Mouse (Mus musculus): ENCODE measurements at regions not wholly inside any gene's neighbourhood (a gene's known extent, or its start where the extent isn't known, plus 50 kb on each side); places are given as distances from the start of the nearest gene placed in this dataset.

DNA sequence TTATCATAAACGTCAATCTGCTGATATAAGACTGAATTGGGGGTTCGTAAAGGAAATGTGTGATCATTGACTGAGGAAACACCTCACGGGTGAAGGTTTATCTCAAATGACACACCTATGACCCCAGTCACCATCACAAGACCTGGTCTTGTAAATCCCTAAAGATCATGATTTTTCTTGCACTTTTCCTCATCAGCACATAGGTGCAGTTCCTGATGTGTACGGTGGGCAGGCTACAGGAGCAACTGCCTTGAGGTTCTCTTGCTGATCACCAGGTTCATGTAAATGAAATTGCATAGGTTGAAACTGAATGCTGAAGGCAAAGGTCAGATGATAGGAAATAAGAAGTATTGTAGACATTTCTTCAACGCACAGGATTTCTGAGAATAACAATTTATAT lies 277.1 kb downstream of the Rnf152 start:
- DNase-seq (ENCODE audit: low read depth) = no peak

DNA sequence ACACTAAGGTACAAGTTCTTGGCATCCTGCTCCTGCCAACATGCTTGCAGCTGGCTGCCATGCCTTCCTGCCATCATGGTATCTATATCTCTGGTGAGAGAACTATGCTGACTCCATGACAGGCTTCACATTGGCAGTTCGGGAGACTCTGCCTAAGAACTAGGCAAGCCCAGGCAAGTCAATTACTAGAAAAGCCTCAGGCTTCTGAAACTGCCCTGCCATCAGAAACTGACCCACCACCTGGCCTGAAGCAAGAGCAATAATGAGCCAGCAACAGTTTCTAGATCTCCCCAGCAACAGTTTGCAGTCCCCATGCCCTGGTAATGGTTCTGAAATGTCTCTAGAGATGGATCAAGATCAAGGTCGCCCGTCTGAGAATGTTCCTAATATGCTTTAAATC lies 280.8 kb downstream of the Rnf152 start:
- DNase-seq (ENCODE audit: low read depth) = no peak

DNA sequence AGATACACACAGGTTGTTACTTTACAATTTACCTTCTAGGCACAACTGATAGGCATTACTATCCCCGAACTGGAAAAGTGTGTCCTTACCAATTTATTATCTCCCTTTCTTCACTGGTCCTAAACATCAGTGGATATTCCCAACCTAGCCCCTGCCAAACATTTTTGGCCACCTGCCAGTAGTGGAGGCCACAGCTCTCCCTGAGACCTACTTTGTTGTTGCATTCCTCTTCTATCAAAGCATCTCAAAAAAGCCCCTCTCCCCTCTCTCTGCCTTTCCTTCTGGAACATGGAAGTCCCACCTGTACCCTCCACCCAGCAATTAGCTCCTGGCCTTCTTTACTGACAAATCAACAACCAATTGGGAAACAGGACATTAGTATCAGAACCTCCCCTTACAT lies 282.2 kb downstream of the Rnf152 start:
- no peak for DNase-seq (ENCODE audit: low read depth)

DNA sequence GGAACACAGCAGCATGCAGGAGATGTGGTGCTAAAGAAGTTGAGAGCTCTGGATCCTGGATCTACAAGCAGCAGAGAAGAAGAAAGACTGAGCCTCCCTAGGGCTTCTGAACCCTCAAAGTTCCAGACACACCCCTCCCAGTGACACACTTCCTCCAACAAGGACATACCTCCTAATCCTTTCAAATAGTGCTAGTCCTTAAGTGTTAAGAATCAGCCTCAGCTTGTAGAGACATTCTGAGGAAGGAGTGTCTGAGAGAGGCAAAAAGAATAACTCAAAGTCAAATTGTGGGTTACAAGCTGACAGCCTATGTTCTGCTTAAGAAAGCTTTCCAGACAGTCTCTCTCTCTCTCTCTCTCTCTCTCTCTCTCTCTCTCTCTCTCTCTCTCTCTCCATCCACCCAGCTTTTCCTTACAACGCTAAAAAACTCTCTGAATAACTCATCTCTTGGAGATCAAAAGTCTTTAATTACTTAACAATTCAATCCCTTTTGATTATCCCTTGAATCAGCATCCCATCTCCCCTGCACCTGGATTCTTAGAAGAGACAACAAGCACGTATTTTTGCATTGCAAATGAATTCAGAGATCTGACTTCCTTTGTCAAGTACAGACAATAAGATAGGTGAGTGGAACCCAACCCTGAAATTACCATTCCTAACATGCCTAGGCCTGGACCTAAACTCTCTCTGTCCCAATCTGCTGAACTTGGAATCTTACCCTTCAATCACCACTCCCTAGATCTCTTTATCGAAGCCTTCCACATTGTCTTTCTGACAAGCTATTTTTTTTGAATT lies 285.7 kb downstream of the Rnf152 start:
- DNase-seq (ENCODE audit: low read depth) = no peak

DNA sequence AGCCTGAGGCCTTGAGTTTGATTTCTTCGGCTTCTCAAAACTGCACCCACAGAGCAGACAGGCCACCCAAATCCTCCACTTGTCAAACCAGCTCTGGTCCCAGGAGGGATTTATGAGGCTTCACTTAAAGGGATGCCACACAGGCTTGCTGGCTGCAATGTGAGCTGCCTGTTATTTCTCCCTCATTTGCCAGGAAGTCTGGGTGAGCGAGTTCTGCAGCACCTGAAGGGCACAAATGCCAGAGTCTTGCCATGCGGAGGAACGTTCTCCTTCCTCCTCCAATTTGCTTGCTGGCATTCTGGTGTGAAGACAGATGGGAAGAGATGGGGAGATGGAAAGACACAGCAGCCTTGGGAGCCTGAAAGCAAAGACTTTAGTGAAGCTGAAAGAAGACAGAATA lies 288.6 kb downstream of the Rnf152 start:
- DNase-seq (ENCODE audit: low read depth) = no peak

DNA sequence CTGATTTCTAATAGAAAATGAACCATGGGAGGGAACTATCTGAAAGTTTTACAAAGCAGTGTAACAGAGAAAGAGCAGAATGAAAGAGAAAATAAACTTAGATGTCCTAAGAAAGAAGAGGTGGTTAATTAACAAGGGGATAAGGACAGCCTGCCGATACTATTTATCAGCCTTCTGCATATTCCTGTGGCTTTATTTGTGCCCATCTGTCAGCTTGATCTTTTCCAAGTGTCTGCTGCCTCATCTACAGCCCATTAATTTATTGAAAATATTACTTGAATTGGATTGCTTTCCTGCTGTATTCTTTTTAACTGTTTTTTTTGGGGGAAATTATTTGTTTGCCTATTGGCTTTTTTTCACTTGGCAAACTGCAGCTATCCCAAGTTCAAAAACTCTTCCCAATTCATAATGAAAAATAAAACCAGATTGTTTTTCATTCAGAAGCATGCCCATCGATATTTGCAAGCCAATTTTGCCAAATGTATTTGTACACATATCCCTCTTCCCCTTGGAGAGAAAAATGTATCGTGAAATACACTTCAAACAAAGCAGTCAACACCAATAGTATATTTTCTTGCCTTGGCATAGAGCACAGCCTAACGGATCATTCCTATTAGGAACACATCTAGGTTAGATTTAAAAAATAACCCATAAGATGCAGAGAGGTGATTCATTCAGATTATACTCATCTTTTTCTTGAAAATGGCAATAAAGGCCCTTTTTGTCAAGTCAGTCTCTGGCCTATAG lies 289.3 kb downstream of the Rnf152 start:
- DNase-seq (ENCODE audit: low read depth) = no peak

DNA sequence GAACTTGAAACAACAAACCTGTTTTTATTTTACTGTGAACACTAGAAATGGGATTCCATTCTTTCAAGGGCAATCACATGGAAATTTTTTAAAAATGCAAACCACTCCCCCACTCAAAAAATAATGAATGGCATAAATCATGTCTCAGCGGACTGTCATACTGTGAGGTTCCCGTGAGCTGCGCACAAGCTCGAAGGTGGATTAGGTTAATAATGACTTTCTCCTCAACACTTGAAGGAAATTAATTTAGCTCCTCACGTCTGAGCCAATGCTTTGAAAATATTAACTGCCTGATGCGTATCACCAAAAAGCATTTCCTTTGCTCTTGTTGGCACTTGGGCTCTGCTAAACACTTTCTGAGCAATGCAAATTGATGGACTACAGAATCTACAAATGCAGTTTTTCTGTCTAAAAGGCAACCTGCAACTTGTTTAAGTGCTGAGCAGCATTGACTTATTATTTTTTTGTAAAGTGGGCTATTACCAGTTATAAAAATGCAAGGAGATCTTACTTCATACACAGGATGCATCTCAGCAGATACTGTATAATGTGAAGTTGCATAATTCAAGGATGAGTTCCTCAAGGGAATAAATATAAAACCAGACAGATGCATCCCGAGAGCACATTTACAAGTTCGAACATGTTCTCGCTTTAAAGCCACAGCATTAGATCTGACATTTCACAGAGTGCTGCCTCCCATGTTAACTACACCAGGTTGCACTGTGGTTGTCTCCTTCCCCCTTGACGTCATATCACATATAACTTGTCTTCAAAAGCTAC lies 282.4 kb downstream of the Cdh20 start:
- no peak for DNase-seq (ENCODE audit: low read depth)
